Mouse (Mus musculus) kidney, adult 8-10 months (tissue): Measurements from ENCODE around the gene Pcbp2.

Source experiments
- DNase-seq, 2 experiments: peaks; one replicate each; pipeline ENCODE4 v3.0.0; 2022

The Pcbp2 gene

GRCm38 (mm10) chr15:102468675-102469370 lies 1.5 kb upstream of the Pcbp2 start:
- no peak for DNase-seq

GRCm38 (mm10) chr15:102470605-102471294 lies 411 bp downstream of the Pcbp2 start:
- peak; percentile 69 to 73 for DNase-seq

- no peak for DNase-seq
These were observed 931 bp downstream of the Pcbp2 start for GRCm38 (mm10) chr15:102471295-102471645.

- DNase-seq: no peak
These were observed 1.4 kb downstream of the Pcbp2 start for GRCm38 (mm10) chr15:102471727-102472126.

- DNase-seq: no peak
These were observed 2.9 kb downstream of the Pcbp2 start for GRCm38 (mm10) chr15:102473246-102473645.

- DNase-seq: no peak
These were observed 4.2 kb downstream of the Pcbp2 start for GRCm38 (mm10) chr15:102474520-102474919.

- DNase-seq: no peak
These were observed 12.8 kb downstream of the Pcbp2 start for GRCm38 (mm10) chr15:102483136-102483535.

GRCm38 (mm10) chr15:102485853-102486252 lies 15.5 kb downstream of the Pcbp2 start:
- no peak for DNase-seq

- DNase-seq: no peak
These were observed 17.3 kb downstream of the Pcbp2 start for GRCm38 (mm10) chr15:102487664-102488063.

- no peak for DNase-seq
These were observed 28.0 kb downstream of the Pcbp2 start for GRCm38 (mm10) chr15:102498322-102498721.

GRCm38 (mm10) chr15:102499370-102499769 lies 29.0 kb downstream of the Pcbp2 start:
- DNase-seq: no peak

GRCm38 (mm10) chr15:102499851-102500250 lies 29.5 kb downstream of the Pcbp2 start:
- no peak for DNase-seq

- no peak for DNase-seq
These were observed 30.1 kb downstream of the Pcbp2 start for GRCm38 (mm10) chr15:102500479-102500878.

GRCm38 (mm10) chr15:102501084-102501814 lies 30.9 kb downstream of the Pcbp2 start:
- no peak for DNase-seq

- no peak for DNase-seq
These were observed 32.0 kb downstream of the Pcbp2 start for GRCm38 (mm10) chr15:102502254-102502840.

- no peak for DNase-seq
These were observed 33.1 kb downstream of the Pcbp2 start, which contains the start of gene Gm10337 for GRCm38 (mm10) chr15:102503447-102503846. Gene Gm10337, plus strand, starts transcription at chr15:102503722.

GRCm38 (mm10) chr15:102503924-102504782 lies 33.8 kb downstream of the Pcbp2 start:
- no peak for DNase-seq

- DNase-seq: no peak
These were observed 34.9 kb downstream of the Pcbp2 start for GRCm38 (mm10) chr15:102505073-102505769.

- DNase-seq: no peak
These were observed 35.6 kb downstream of the Pcbp2 start for GRCm38 (mm10) chr15:102505770-102506463.

- DNase-seq: no peak
These were observed 36.1 kb downstream of the Pcbp2 start for GRCm38 (mm10) chr15:102506464-102506830.

- no peak for DNase-seq
These were observed 36.5 kb downstream of the Pcbp2 start for GRCm38 (mm10) chr15:102506864-102507263.
